Mouse (Mus musculus) NIH3T3 (cell line): ENCODE results near the gene Tgif2lx2.
"Not testable (repeated sequence)": the region's sequence is repeated elsewhere in the genome, so short reads cannot be mapped to it uniquely, and the experiment has no call there.

Source experiments
- DNase-seq: peaks from one replicate; pipeline ENCODE4 v3.0.0-alpha.2; 2012; ENCODE audit warnings: low read depth

The Tgif2lx2 gene

GRCm38 (mm10) chrX:118426927-118427326, at the start of gene Tgif2lx2:
Tgif2lx2 (plus strand) TSS chrX:118427227.
- DNase-seq, result not testable (repeated sequence)
